Mouse (Mus musculus) heart, embryonic 13.5 days (tissue): ENCODE results near the gene Gpc3. TPM values are rescaled to one million over a fixed set of nuclear protein-coding genes. Genes with fewer than 3 reads are reported as not detected.
"Not testable (repeated sequence)": the region's sequence is repeated elsewhere in the genome, so short reads cannot be mapped to it uniquely, and the experiment has no call there.

Experiments
- ATAC-seq: fragments of 200-750 bp; cut with Nextera tagmentation; 2 replicates; pipeline ENCODE4 v1.8.0; 2017; ENCODE audit warnings: moderate TSS enrichment; ENCODE audit not compliant: insufficient number of reproducible peaks, low FRiP score, low TSS enrichment; ENCODE audit errors: extremely low read depth
- H3K27ac ChIP-seq: fragments of 300-500 bp; sonication (generic); replicated peaks from 2 replicates; pipeline ENCODE4 v1.5.1; 2015; ENCODE audit warnings: moderate library complexity, mild to moderate bottlenecking, inconsistent platforms
- H3K27me3 ChIP-seq: fragments of 300-500 bp; sonication (generic); replicated peaks from 2 replicates; pipeline ENCODE4 v1.6.1; 2015; ENCODE audit warnings: mild to moderate bottlenecking, inconsistent platforms
- H3K36me3 ChIP-seq: fragments of 300-500 bp; sonication (generic); 2 replicates; pipeline ENCODE4 v1.6.1; 2015; ENCODE audit warnings: mild to moderate bottlenecking, inconsistent platforms
- H3K4me1 ChIP-seq: fragments of 300-500 bp; sonication (generic); 2 replicates; pipeline ENCODE4 v1.6.1; 2015; ENCODE audit warnings: inconsistent platforms
- H3K4me2 ChIP-seq: fragments of 300-500 bp; sonication (generic); 2 replicates; pipeline ENCODE4 v1.6.1; 2015; ENCODE audit warnings: inconsistent platforms, mild to moderate bottlenecking, moderate library complexity
- H3K4me3 ChIP-seq: fragments of 300-500 bp; sonication (generic); 2 replicates; pipeline ENCODE4 v1.5.1; 2015; ENCODE audit warnings: moderate library complexity, mild to moderate bottlenecking, inconsistent platforms
- H3K9ac ChIP-seq: fragments of 300-500 bp; sonication (generic); 2 replicates; pipeline ENCODE4 v1.6.1; 2015; ENCODE audit warnings: inconsistent platforms, mild to moderate bottlenecking, moderate library complexity
- H3K9me3 ChIP-seq: fragments of 300-500 bp; sonication (generic); 2 replicates; pipeline ENCODE4 v1.6.1; 2016; ENCODE audit warnings: inconsistent platforms
- WGBS: fragments of 180-500 bp; shearing (Covaris S2); methylation state at CpG from one replicate; pipeline ENCODE4 v1.1.7; 2015; ENCODE audit warnings: mixed read lengths; 5-methylcytosine and 5-hydroxymethylcytosine counted together
- polyA plus RNA-seq: library from polyadenylated mRNA; unstranded; fragments of >200 nt; fragmentation: Nextera tagmentation; extraction: Ambion mirVana; gene quantifications from 2 replicates; pipeline ENCODE4 v1.2.1, GENCODE M21; 2015

The Gpc3 gene
- polyA plus RNA-seq, 1 experiment from 2014 or later: 511 TPM

GRCm38 (mm10) chrX:52278687-52279359, 334.9 kb downstream of the Gpc3 start:
- H3K27ac ChIP-seq: no peak overlapping the region
- no peaks in the 10 kb centered on the region for H3K27me3 ChIP-seq
- peaks cover 28% of the 10 kb centered on the region for H3K4me1 ChIP-seq
- WGBS: 64% methylated on average over 3 of the region's 3 CpGs
- H3K36me3 ChIP-seq: no peaks in the 10 kb centered on the region
- no peak overlapping the region for H3K9ac ChIP-seq
- H3K4me2 ChIP-seq: no peak overlapping the region
- no peak overlapping the region for H3K4me3 ChIP-seq
- no peak for ATAC-seq
- H3K9me3 ChIP-seq: no peaks in the 10 kb centered on the region

GRCm38 (mm10) chrX:52277599-52277998, 336.2 kb downstream of the Gpc3 start:
- Histone ChIP-seq H3K4me3 (no peak overlapping the region), H3K27me3 (no peaks in the 10 kb centered on the region), H3K4me2 (no peak overlapping the region), H3K27ac (no peak overlapping the region), H3K9ac (no peak overlapping the region), H3K4me1 (peaks cover 17% of the 10 kb centered on the region), H3K36me3 (no peaks in the 10 kb centered on the region), H3K9me3 (no peaks in the 10 kb centered on the region)
- WGBS: 17% methylated on average over 1 of the region's 1 CpGs
- ATAC-seq: no peak

GRCm38 (mm10) chrX:52273016-52273415, 340.7 kb downstream of the Gpc3 start:
- Histone ChIP-seq H3K36me3 (no peaks in the 10 kb centered on the region), H3K27me3 (peaks cover 7% of the 10 kb centered on the region; the same call in 1 of the 2 replicates), H3K4me1 (peaks cover 4% of the 10 kb centered on the region; the same call in 1 of the 2 replicates), H3K4me2 (no peak overlapping the region), H3K4me3 (no peak overlapping the region), H3K9me3 (no peaks in the 10 kb centered on the region), H3K27ac (no peak overlapping the region), H3K9ac (no peak overlapping the region)
- ATAC-seq: no peak
- WGBS: 73% methylated on average over 7 of the region's 7 CpGs

GRCm38 (mm10) chrX:52261991-52262390, 351.8 kb downstream of the Gpc3 start:
- Histone ChIP-seq H3K4me3 (no peak overlapping the region), H3K4me1 (peaks cover 18% of the 10 kb centered on the region), H3K9ac (no peak overlapping the region), H3K4me2 (no peak overlapping the region), H3K27me3 (no peaks in the 10 kb centered on the region; the same call in 1 of the 2 replicates), H3K27ac (peak overlapping the region; percentile 48), H3K36me3 (no peaks in the 10 kb centered on the region), H3K9me3 (no peaks in the 10 kb centered on the region)
- no peak for ATAC-seq
- 54% methylated on average over 11 of the region's 11 CpGs for WGBS

- H3K4me1 ChIP-seq: peaks cover 18% of the 10 kb centered on the region
- peak overlapping the region; percentile 48 for H3K27ac ChIP-seq
- H3K4me3 ChIP-seq: no peak overlapping the region
- 35% methylated on average over 7 of the region's 7 CpGs for WGBS
- H3K9ac ChIP-seq: no peak overlapping the region
- no peak for ATAC-seq
- H3K36me3 ChIP-seq: no peaks in the 10 kb centered on the region
- H3K9me3 ChIP-seq: no peaks in the 10 kb centered on the region
- no peak overlapping the region for H3K4me2 ChIP-seq
- H3K27me3 ChIP-seq: no peaks in the 10 kb centered on the region; the same call in 1 of the 2 replicates
These were observed 352.2 kb downstream of the Gpc3 start for GRCm38 (mm10) chrX:52261546-52261945.

GRCm38 (mm10) chrX:52259771-52260170, 354.0 kb downstream of the Gpc3 start:
- H3K27ac ChIP-seq, H3K27me3 ChIP-seq, H3K9me3 ChIP-seq, H3K4me3 ChIP-seq, H3K36me3 ChIP-seq, H3K4me2 ChIP-seq, ATAC-seq, H3K9ac ChIP-seq: not testable (repeated sequence)
- H3K4me1 ChIP-seq: peaks cover 18% of the 10 kb centered on the region
- WGBS: 33% methylated on average over 1 of the region's 1 CpGs

- WGBS: 65% methylated on average over 1 of the region's 1 CpGs
- Histone ChIP-seq H3K9me3 (no peaks in the 10 kb centered on the region), H3K4me3 (no peak overlapping the region), H3K27ac (no peak overlapping the region), H3K9ac (no peak overlapping the region), H3K27me3 (no peaks in the 10 kb centered on the region; the same call in 1 of the 2 replicates), H3K36me3 (no peaks in the 10 kb centered on the region), H3K4me1 (no peaks in the 10 kb centered on the region), H3K4me2 (no peak overlapping the region)
- no peak for ATAC-seq
These were observed 359.2 kb downstream of the Gpc3 start for GRCm38 (mm10) chrX:52254526-52254925.

GRCm38 (mm10) chrX:52245694-52246297, 368.0 kb downstream of the Gpc3 start:
- no peak overlapping the region for H3K4me3 ChIP-seq
- no peak overlapping the region for H3K27ac ChIP-seq
- H3K4me2 ChIP-seq: no peak overlapping the region
- WGBS: 74% methylated on average over 4 of the region's 4 CpGs
- ATAC-seq: no peak
- H3K9me3 ChIP-seq: no peaks in the 10 kb centered on the region
- H3K9ac ChIP-seq: no peak overlapping the region
- H3K36me3 ChIP-seq: no peaks in the 10 kb centered on the region
- H3K27me3 ChIP-seq: no peaks in the 10 kb centered on the region
- no peaks in the 10 kb centered on the region for H3K4me1 ChIP-seq

GRCm38 (mm10) chrX:52237470-52237869, 376.3 kb downstream of the Gpc3 start:
- Histone ChIP-seq H3K36me3 (no peaks in the 10 kb centered on the region), H3K9ac (no peak overlapping the region), H3K4me3 (no peak overlapping the region), H3K9me3 (no peaks in the 10 kb centered on the region), H3K27me3 (no peaks in the 10 kb centered on the region), H3K4me2 (no peak overlapping the region), H3K4me1 (peaks cover 4% of the 10 kb centered on the region; the same call in 1 of the 2 replicates), H3K27ac (no peak overlapping the region)
- ATAC-seq: no peak
- WGBS: 84% methylated on average over 4 of the region's 4 CpGs

- no peaks in the 10 kb centered on the region for H3K9me3 ChIP-seq
- no peak overlapping the region for H3K27ac ChIP-seq
- no peak for ATAC-seq
- WGBS: 57% methylated on average over 7 of the region's 7 CpGs
- no peak overlapping the region for H3K4me2 ChIP-seq
- peaks cover 12% of the 10 kb centered on the region; the same call in 1 of the 2 replicates for H3K4me1 ChIP-seq
- no peaks in the 10 kb centered on the region for H3K27me3 ChIP-seq
- no peak overlapping the region for H3K4me3 ChIP-seq
- no peak overlapping the region for H3K9ac ChIP-seq
- H3K36me3 ChIP-seq: no peaks in the 10 kb centered on the region
These were observed 381.8 kb downstream of the Gpc3 start for GRCm38 (mm10) chrX:52231984-52232383.

GRCm38 (mm10) chrX:52230711-52231110, 383.0 kb downstream of the Gpc3 start:
- no peak overlapping the region for H3K4me3 ChIP-seq
- no peak overlapping the region for H3K9ac ChIP-seq
- H3K36me3 ChIP-seq: no peaks in the 10 kb centered on the region
- no peak for ATAC-seq
- H3K9me3 ChIP-seq: no peaks in the 10 kb centered on the region
- WGBS: 72% methylated on average over 4 of the region's 4 CpGs
- H3K4me2 ChIP-seq: no peak overlapping the region
- H3K27me3 ChIP-seq: no peaks in the 10 kb centered on the region
- H3K27ac ChIP-seq: no peak overlapping the region
- H3K4me1 ChIP-seq: peaks cover 12% of the 10 kb centered on the region; the same call in 1 of the 2 replicates
